Mouse (Mus musculus): Measurements from ENCODE around the gene Usp2. TPM values are rescaled to one million over a fixed set of nuclear protein-coding genes. Genes with fewer than 3 reads are reported as not detected.

Gene Usp2
- total and polyA plus RNA-seq, 3 experiments = 2.1 to 2.3 (median 2.2) TPM

- Histone ChIP-seq H3K9ac (ENCODE audit: insufficient read depth, low read depth) (no peak overlapping the region), H3K36me3 (replicated peaks in 1 of 2; ENCODE audit: control insufficient read depth in 1 of 2, insufficient read depth in 1 of 2, low read length in 1 of 2) (no peaks in the 10 kb centered on the region), H3K4me3 (replicated peaks in 1 of 3; ENCODE audit: low read depth in 2 of 3, low read length in 2 of 3, poor library complexity in 1 of 3) (no peak overlapping the region), H3K9me3 (replicated peaks; ENCODE audit: low read length) (no peaks in the 10 kb centered on the region), H3K79me2 (replicated peaks; ENCODE audit: control insufficient read depth, extremely low read depth, insufficient read depth, poor library complexity, severe bottlenecking) (no peaks in the 10 kb centered on the region), H3K4me2 (ENCODE audit: insufficient read depth, low read depth, poor library complexity, severe bottlenecking) (no peak overlapping the region), H3K4me1 (ENCODE audit: control insufficient read depth in 1 of 2, insufficient read depth in 2 of 2) (peaks cover 0 to 16% of the 10 kb centered on the region in 2 experiments; a peak in 2 of 4 replicates), H3K27ac (ENCODE audit: insufficient read depth, low read depth) (no peak overlapping the region), H3K27me3 (replicated peaks) (peaks cover 57% of the 10 kb centered on the region)
- no peak for DNase-seq (ENCODE audit: extremely low read depth)
- dilution Hi-C loops (cut with MboI; ENCODE audit: extremely low pct_ligation_motif_present, extremely low pct_unique_long_range_greater_than_20kb, low sequenced_read_pairs) (no loop called here), in situ Hi-C loops (cut with MboI; ENCODE audit: low pct_ligation_motif_present, low pct_unique_long_range_greater_than_20kb, low sequenced_read_pairs) (no loop called here)
- TF ChIP-seq ZKSCAN1 (IDR thresholded peaks at IDR 0.05; ENCODE audit: borderline replicate concordance, low read depth, low read length) = peak; percentile 14; the same call in 1 of the 2 replicates
- TF ChIP-seq JUND (conservative IDR thresholded peaks at IDR 0.05; ENCODE audit: low read depth, low read length) = no peak
These were observed 11.4 kb downstream of the Usp2 start for GRCm38 (mm10) chr9:44078136-44078797.

- Histone ChIP-seq H3K4me1 (ENCODE audit: control insufficient read depth in 1 of 2, insufficient read depth in 2 of 2) (peaks cover 2 to 17% of the 10 kb centered on the region in 2 experiments; a peak in 3 of 4 replicates), H3K9me3 (replicated peaks; ENCODE audit: low read length) (no peaks in the 10 kb centered on the region), H3K27ac (ENCODE audit: insufficient read depth, low read depth) (no peak overlapping the region), H3K27me3 (replicated peaks) (peaks cover 64% of the 10 kb centered on the region), H3K36me3 (replicated peaks in 1 of 2; ENCODE audit: control insufficient read depth in 1 of 2, insufficient read depth in 1 of 2, low read length in 1 of 2) (no peaks in the 10 kb centered on the region), H3K4me2 (ENCODE audit: insufficient read depth, low read depth, poor library complexity, severe bottlenecking) (no peak overlapping the region), H3K9ac (ENCODE audit: insufficient read depth, low read depth) (no peak overlapping the region), H3K79me2 (replicated peaks; ENCODE audit: control insufficient read depth, extremely low read depth, insufficient read depth, poor library complexity, severe bottlenecking) (no peaks in the 10 kb centered on the region), H3K4me3 (replicated peaks in 1 of 3; ENCODE audit: low read depth in 2 of 3, low read length in 2 of 3, poor library complexity in 1 of 3) (no peak overlapping the region)
- in situ Hi-C loops (cut with MboI; ENCODE audit: low pct_ligation_motif_present, low pct_unique_long_range_greater_than_20kb, low sequenced_read_pairs) = no loop called here
- dilution Hi-C loops (cut with MboI; ENCODE audit: extremely low pct_ligation_motif_present, extremely low pct_unique_long_range_greater_than_20kb, low sequenced_read_pairs) = no loop called here
- TF ChIP-seq KAT2A (IDR thresholded peaks at IDR 0.05; ENCODE audit: insufficient replicate concordance, low read length) (no peak), GABPA (IDR thresholded peaks at IDR 0.05; ENCODE audit: insufficient replicate concordance, low read depth, low read length) (no peak), ETS1 (conservative IDR thresholded peaks at IDR 0.05; ENCODE audit: low read depth, low read length) (no peak), ZC3H11A (IDR thresholded peaks at IDR 0.05; ENCODE audit: low read depth, low read length) (no peak), TCF12 (IDR thresholded peaks at IDR 0.05; ENCODE audit: low read depth, low read length) (no peak), BHLHE40 (IDR thresholded peaks at IDR 0.05; ENCODE audit: low read depth, low read length) (no peak), RCOR1 (conservative IDR thresholded peaks at IDR 0.05; ENCODE audit: low read depth, low read length) (no peak), TBP (conservative IDR thresholded peaks at IDR 0.05; ENCODE audit: low read depth, low read length) (no peak), ZMIZ1 (IDR thresholded peaks at IDR 0.05; ENCODE audit: low read depth, low read length) (no peak), USF1 (IDR thresholded peaks at IDR 0.05; ENCODE audit: low read depth, low read length) (no peak), MYC (IDR thresholded peaks at IDR 0.05; ENCODE audit: low read depth, low read length) (no peak)
- no peak for DNase-seq (ENCODE audit: extremely low read depth)
These were observed 12.3 kb downstream of the Usp2 start for GRCm38 (mm10) chr9:44078955-44079756.

All from CH12.LX (cell line).